Mouse (Mus musculus) stomach, postnatal 0 days (tissue): ENCODE results near the gene Pkn1.

Experiments
- CTCF ChIP-seq: IDR thresholded peaks from 2 replicates; pipeline ENCODE4 v1.5.1; 2016; ENCODE audit warnings: antibody characterized with exemption, low read depth, mild to moderate bottlenecking, moderate library complexity
- EP300 ChIP-seq: optimal IDR thresholded peaks from 2 replicates; pipeline ENCODE3; 2016; ENCODE audit warnings: antibody characterized with exemption

DNA sequence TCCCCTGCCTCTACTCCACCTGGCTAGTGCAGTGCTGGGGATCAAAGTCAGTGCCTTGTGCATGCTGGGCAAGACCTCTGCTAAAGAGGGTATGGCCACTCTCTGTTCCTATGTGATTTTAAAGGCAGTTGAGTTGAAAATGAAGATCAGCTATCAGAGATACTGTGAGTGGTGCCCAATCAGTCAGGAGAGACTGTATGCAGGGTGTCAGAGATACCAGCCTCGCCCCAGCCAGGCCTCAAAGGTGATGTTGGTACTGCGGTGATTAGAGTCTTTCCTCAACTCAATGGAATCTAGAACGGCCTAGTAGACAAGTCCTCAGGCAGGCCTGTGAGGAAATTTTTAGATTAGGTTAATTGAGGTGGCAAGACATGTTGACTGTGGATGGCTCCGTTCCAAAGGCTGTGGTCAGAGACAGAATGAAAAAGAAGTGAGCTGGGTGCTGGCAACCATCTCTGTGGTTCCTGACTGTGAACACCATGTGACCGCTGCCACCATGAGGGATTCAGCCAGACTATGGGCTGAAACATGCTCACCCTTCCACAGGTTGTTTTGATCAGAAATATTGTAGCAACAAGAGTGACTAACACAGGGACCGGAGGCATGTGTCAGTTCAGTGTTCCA is 73.2 kb downstream of the Pkn1 start:
- no peak for TF ChIP-seq CTCF
- no peak for TF ChIP-seq EP300
